ENCODE assay signal across 7 mouse cellular contexts in genomic region chr3:107101456-107101786, GRCm38 (mm10). TPM values are rescaled to one million over a fixed set of nuclear protein-coding genes. Genes with fewer than 3 reads are reported as not detected.
A peak's percentile ranks its signal among the peaks of the same experiment; 100 is the strongest.
DNase-seq lines count a peak whose midpoint lies in the region; ATAC-seq and TF ChIP-seq lines count a peak whose summit lies in the region.

No protein-coding gene starts in this region.

- WGBS in lung, postnatal 0 days: under 1% methylated on average over 24 of the region's 41 CpGs
- WGBS in forebrain, embryonic 12.5 days: under 1% methylated on average over 41 of the region's 41 CpGs
- 2% methylated on average over 38 of the region's 41 CpGs for WGBS in neural tube, embryonic 14.5 days

- no peak for TF ChIP-seq EP300 in lung, postnatal 0 days (IDR thresholded peaks at IDR 0.05)

- H3K4me2 ChIP-seq in lung, postnatal 0 days (replicated peaks; ENCODE audit: low read depth, low read length): peak overlapping the region; percentile 70
- peak overlapping the region; percentile 99 for H3K4me2 ChIP-seq in forebrain, embryonic 12.5 days
- peak overlapping the region; percentile 70 for H3K4me2 ChIP-seq in neural tube, embryonic 14.5 days (ENCODE audit: low read depth, low read length)

- no peak for DNase-seq in lung, postnatal 0 days (ENCODE audit: low spot score)
- DNase-seq in lung, postnatal 36 days: no peak
- peak; percentile 81 to 90 for DNase-seq in cerebellum, adult 18-20 months
- peak; percentile 2 for DNase-seq in kidney, postnatal 14 days
- no peak for DNase-seq in B cell, adult 2 months

- no peaks in the 10 kb centered on the region for H3K9me3 ChIP-seq in lung, postnatal 0 days (ENCODE audit: low read length)
- H3K9me3 ChIP-seq in forebrain, embryonic 12.5 days: no peaks in the 10 kb centered on the region
- H3K9me3 ChIP-seq in neural tube, embryonic 14.5 days (ENCODE audit: control insufficient read depth, low read length): no peaks in the 10 kb centered on the region

- no peaks in the 10 kb centered on the region for H3K4me1 ChIP-seq in lung, postnatal 0 days (ENCODE audit: insufficient read depth, low read depth, low read length)
- peaks cover 16% of the 10 kb centered on the region for H3K4me1 ChIP-seq in forebrain, embryonic 12.5 days
- peaks cover 17% of the 10 kb centered on the region for H3K4me1 ChIP-seq in neural tube, embryonic 14.5 days (ENCODE audit: control insufficient read depth, insufficient read depth, low read length)

- peak; percentile 4; the same call in 1 of the 2 replicates for ATAC-seq in lung, postnatal 0 days
- ATAC-seq in forebrain, embryonic 12.5 days (ENCODE audit: low FRiP score): peak; percentile 76
- peak; percentile 85 for ATAC-seq in neural tube, embryonic 14.5 days (ENCODE audit: low read depth)

- H3K27me3 ChIP-seq in lung, postnatal 0 days (replicated peaks; ENCODE audit: insufficient read depth, low read length): peaks cover 11% of the 10 kb centered on the region
- H3K27me3 ChIP-seq in forebrain, embryonic 12.5 days: peaks cover 55% of the 10 kb centered on the region
- H3K27me3 ChIP-seq in neural tube, embryonic 14.5 days (ENCODE audit: control insufficient read depth, insufficient read depth, low read length): no peaks in the 10 kb centered on the region

- no peak for TF ChIP-seq CTCF in lung, postnatal 0 days (IDR thresholded peaks at IDR 0.05)

- peak overlapping the region; percentile 26; the same call in 1 of the 2 replicates for H3K9ac ChIP-seq in lung, postnatal 0 days (replicated peaks; ENCODE audit: low read depth)
- H3K9ac ChIP-seq in forebrain, embryonic 12.5 days: peak overlapping the region; percentile 68
- peak overlapping the region; percentile 68 for H3K9ac ChIP-seq in neural tube, embryonic 14.5 days (replicated peaks; ENCODE audit: low read depth, low read length)

- H3K27ac ChIP-seq in lung, postnatal 0 days (ENCODE audit: low read length): peak overlapping the region; percentile 64
- H3K27ac ChIP-seq in forebrain, embryonic 12.5 days: 0 out of 2 replicates have a peak overlapping the region, but pooled peaks have one; percentile 31
- H3K27ac ChIP-seq in neural tube, embryonic 14.5 days (ENCODE audit: low read depth, low read length): peak overlapping the region; percentile 80

- no peaks in the 10 kb centered on the region for H3K36me3 ChIP-seq in lung, postnatal 0 days (ENCODE audit: insufficient read depth, low read length)
- H3K36me3 ChIP-seq in forebrain, embryonic 12.5 days (replicated peaks): no peaks in the 10 kb centered on the region
- H3K36me3 ChIP-seq in neural tube, embryonic 14.5 days (ENCODE audit: control insufficient read depth, insufficient read depth, low read length): no peaks in the 10 kb centered on the region

- H3K4me3 ChIP-seq in lung, postnatal 0 days (ENCODE audit: low read depth, low read length): peak overlapping the region; percentile 45
- H3K4me3 ChIP-seq in forebrain, embryonic 12.5 days (replicated peaks): peak overlapping the region; percentile 58
- H3K4me3 ChIP-seq in neural tube, embryonic 14.5 days (ENCODE audit: low read depth, low read length): peak overlapping the region; percentile 57

RNA-seq across cellular contexts. Expression of gene Kcna2, which starts 0.5 kb away (rescaled TPM):
- polyA plus RNA-seq in lung, postnatal 0 days (2015; fragmentation: Nextera tagmentation; extraction: Ambion mirVana): 0.87 and 0.93 TPM in 2 replicates
- 0.29 TPM in 2 replicates for polyA plus RNA-seq in forebrain, embryonic 12.5 days (2016; fragmentation: Nextera tagmentation; extraction: Ambion mirVana)
- polyA plus RNA-seq in neural tube, embryonic 14.5 days (2014; fragmentation: Nextera tagmentation; extraction: Ambion mirVana): 2.0 and 3.2 TPM in 2 replicates

Comparison
In these comparisons a context has a peak if more than half of its experiments do, and no peak if none do; other contexts are left out.
1. ATAC-seq: peak in every context shown above with its lines; median percentile 85 in neural tube, embryonic 14.5 days; 76 in forebrain, embryonic 12.5 days; 4 in lung, postnatal 0 days.
2. DNase-seq: peak in cerebellum, adult 18-20 months (2 of 2) and kidney, postnatal 14 days (single experiment); none in lung, postnatal 0 days (single experiment), lung, postnatal 36 days (single experiment) and B cell, adult 2 months (0 of 2).
3. Peak in every context shown above with its lines, with median percentiles within 50 percentile points of each other: H3K27ac ChIP-seq, H3K4me2 ChIP-seq, H3K4me3 ChIP-seq and H3K9ac ChIP-seq.